ENCODE assay signal across 8 mouse cellular contexts in the genomic region with DNA sequence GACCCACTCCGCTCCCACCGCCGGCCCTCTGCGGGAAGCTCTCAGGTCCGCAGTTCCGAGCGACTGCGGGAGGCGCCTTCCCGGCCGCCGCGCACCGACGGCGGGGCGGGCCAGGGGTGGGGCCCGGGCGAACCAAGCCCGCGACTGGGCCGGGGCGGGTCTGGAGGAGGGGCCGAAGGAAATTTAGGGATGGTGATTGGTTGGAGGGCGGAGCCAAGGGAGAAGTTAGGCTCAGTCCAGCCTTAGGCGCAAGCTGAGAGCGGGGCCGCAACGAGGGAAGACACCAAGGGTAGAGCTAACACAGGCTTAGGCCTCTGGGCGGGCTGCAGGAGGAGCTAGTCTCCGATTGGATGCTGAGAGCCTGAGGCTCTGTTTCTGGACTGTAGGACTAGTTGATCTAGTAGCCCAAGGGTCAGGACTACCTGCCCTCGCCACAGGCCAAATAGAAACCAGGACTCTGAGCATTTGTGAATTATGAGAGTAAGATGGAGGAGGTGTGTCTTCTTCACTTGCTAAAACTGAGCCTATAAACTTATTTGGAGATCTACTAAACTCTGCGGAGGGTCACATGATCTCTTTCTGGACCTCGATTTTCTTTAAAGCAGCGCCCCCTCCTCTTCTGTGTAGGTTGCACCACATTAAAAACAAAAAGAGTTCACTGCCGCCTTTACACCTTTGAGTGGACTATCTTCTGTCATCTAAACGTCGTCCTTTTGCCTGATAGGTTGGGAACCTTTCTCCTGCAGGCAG. TPM values are rescaled to one million over a fixed set of nuclear protein-coding genes. Genes with fewer than 3 reads are reported as not detected.
A peak's percentile ranks its signal among the peaks of the same experiment; 100 is the strongest.
DNase-seq lines count a peak whose midpoint lies in the region; ATAC-seq lines count a peak whose summit lies in the region.

A gene (minus strand): TSS at position 89 of the 750 bp plus-strand sequence.

- intact Hi-C loops in gastrocnemius, postnatal 14 days (cut with DNase I; ENCODE audit: low total_unique reads), result no loop called here
- intact Hi-C loops in left cerebral cortex, postnatal 10 days (cut with DNase I), result no loop called here

- DNase-seq in adipocyte (ENCODE audit: low spot score), result peak; percentile 97
- peak; percentile 99 for DNase-seq in embryo, embryonic 10.5 days (ENCODE audit: low spot score)
- peak; percentile 96 for DNase-seq in gastrocnemius, postnatal 14 days
- DNase-seq in left cerebral cortex, postnatal 10 days (ENCODE audit: extremely low spot score in 1 of 2, low spot score in 2 of 2), result peak; percentile 89 to 97
- peak; percentile 88 to 91 for DNase-seq in right cerebral cortex, postnatal 36 days (ENCODE audit: low spot score in 2 of 2)
- peak; percentile 99 for DNase-seq in yolk sac, embryonic 10.5 days (ENCODE audit: low spot score)

- peak; percentile 85 for ATAC-seq in inflammation-experienced regulatory T-cells, adult 6 months
- peak; percentile 83 for ATAC-seq in megakaryocyte-erythroid progenitor cell, adult 5-6 weeks (replicated peaks; ENCODE audit: low FRiP score, low TSS enrichment, poor library complexity, severe bottlenecking)

RNA-seq across cellular contexts. Expression of the gene that starts here (rescaled TPM):
- total RNA-seq in gastrocnemius, postnatal 14 days (2021), result 100 to 1,000 TPM; 139 to 152 TPM
- polyA plus RNA-seq in inflammation-experienced regulatory T-cells, adult 6 months (2017; shearing (Covaris generic)), result 100 to 1,000 TPM; 136 to 264 (median 154) TPM
- total RNA-seq in left cerebral cortex, postnatal 10 days (2021), result 100 to 1,000 TPM; 229 to 244 TPM
- 204 and 225 TPM in 2 replicates for total RNA-seq in megakaryocyte-erythroid progenitor cell, adult 5-6 weeks (2014; fragmentation: Nextera tagmentation)
- total RNA-seq in megakaryocyte-erythroid progenitor cell, adult 5-6 weeks (2017), result 215 and 228 TPM in 2 replicates

Comparison
In these comparisons a context has a peak if more than half of its experiments do, and no peak if none do; other contexts are left out.
1. Peak in every context shown above with its lines: DNase-seq and ATAC-seq.